Mouse (Mus musculus) ES-CJ7 (cell line): ENCODE measurements around the gene Hacl1.
A peak's percentile ranks its signal among the peaks of the same experiment; 100 is the strongest.

Source experiments
- DNase-seq: peaks from one replicate; pipeline ENCODE4 v3.0.0; 2011; ENCODE audit warnings: low read depth, low spot score

The Hacl1 gene

GRCm38 (mm10) chr14:31640890-31641505 is at the start of gene Hacl1, which contains the start of gene Btd:
Gene Hacl1 (minus strand): TSS chr14:31641286.
Gene Btd (plus strand): TSS chr14:31641028.
- DNase-seq, result peak; percentile 96

GRCm38 (mm10) chr14:31686231-31686630 is 45.1 kb upstream of the Hacl1 start:
- no peak for DNase-seq

GRCm38 (mm10) chr14:31685680-31686079 is 44.6 kb upstream of the Hacl1 start:
- no peak for DNase-seq

GRCm38 (mm10) chr14:31684343-31685040 is 43.4 kb upstream of the Hacl1 start:
- DNase-seq, result no peak

GRCm38 (mm10) chr14:31683610-31684009 is 42.5 kb upstream of the Hacl1 start:
- no peak for DNase-seq

GRCm38 (mm10) chr14:31681931-31682555 is 41.0 kb upstream of the Hacl1 start:
- DNase-seq, result no peak

- no peak for DNase-seq
Measured at GRCm38 (mm10) chr14:31681291-31681690, 40.2 kb upstream of the Hacl1 start.

GRCm38 (mm10) chr14:31680656-31681055 is 39.6 kb upstream of the Hacl1 start:
- DNase-seq, result no peak

GRCm38 (mm10) chr14:31671635-31672320 is 30.7 kb upstream of the Hacl1 start:
- DNase-seq, result peak; percentile 47

- DNase-seq, result no peak
Measured at GRCm38 (mm10) chr14:31669642-31670490, 28.8 kb upstream of the Hacl1 start.

GRCm38 (mm10) chr14:31669161-31669611 is 28.1 kb upstream of the Hacl1 start:
- no peak for DNase-seq

GRCm38 (mm10) chr14:31668326-31668725 is 27.2 kb upstream of the Hacl1 start:
- no peak for DNase-seq

GRCm38 (mm10) chr14:31667741-31668140 is 26.7 kb upstream of the Hacl1 start:
- no peak for DNase-seq

- no peak for DNase-seq
Measured at GRCm38 (mm10) chr14:31666931-31667705, 26.0 kb upstream of the Hacl1 start.

- DNase-seq, result no peak
Measured at GRCm38 (mm10) chr14:31665566-31665940, 24.5 kb upstream of the Hacl1 start.

- no peak for DNase-seq
Measured at GRCm38 (mm10) chr14:31664903-31665565, 23.9 kb upstream of the Hacl1 start.

GRCm38 (mm10) chr14:31664100-31664902 is 23.2 kb upstream of the Hacl1 start:
- DNase-seq, result no peak

- DNase-seq, result no peak
Measured at GRCm38 (mm10) chr14:31663376-31664099, 22.5 kb upstream of the Hacl1 start.
